Comparison of ENCODE assay signal across 8 mouse cellular contexts in the genomic region with DNA sequence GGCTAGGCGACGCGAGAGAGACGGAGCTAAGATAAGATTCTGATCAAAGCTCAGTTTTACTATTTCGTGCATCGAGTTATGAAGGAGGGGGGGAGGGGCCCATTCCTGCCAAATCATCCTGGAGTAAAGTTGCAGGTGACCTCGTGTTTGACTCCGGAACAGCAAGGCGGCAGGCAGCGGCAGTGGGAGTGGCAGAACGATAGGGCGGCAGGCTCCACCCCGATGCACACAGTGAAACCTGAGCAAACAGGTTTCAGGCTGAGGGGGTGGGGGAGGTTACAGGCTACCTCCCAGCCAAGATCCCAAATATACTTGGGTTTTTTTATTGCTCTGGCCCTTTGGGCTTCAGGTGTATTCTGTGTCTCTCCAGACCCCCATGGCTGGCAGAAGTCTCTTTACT. TPM values are rescaled to one million over a fixed set of nuclear protein-coding genes. Genes with fewer than 3 reads are reported as not detected.
DNase-seq lines count a peak whose midpoint lies in the region; ATAC-seq and TF ChIP-seq lines count a peak whose summit lies in the region.

No protein-coding gene starts in this region.

- peaks cover 40% of the 10 kb centered on the region for H3K4me1 ChIP-seq in heart, embryonic 15.5 days (replicated peaks)
- peaks cover 25% of the 10 kb centered on the region for H3K4me1 ChIP-seq in intestine, embryonic 16.5 days (ENCODE audit: control insufficient read depth, insufficient read depth, low read length)
- peaks cover 18% of the 10 kb centered on the region for H3K4me1 ChIP-seq in liver, adult 2 months (ENCODE audit: control insufficient read depth, insufficient read depth, low read length)

- no peak for DNase-seq in heart, postnatal 4 days
- peak; percentile 45 for DNase-seq in ZHBTc4 (ENCODE audit: low read depth, low spot score)
- DNase-seq in liver, adult 2 months (ENCODE audit: extremely low read depth, low read depth, low spot score) = peak; percentile 67
- DNase-seq in spleen, adult 18-20 months = no peak
- no peak for DNase-seq in layer of hippocampus, adult 18-20 months (ENCODE audit: low spot score in 2 of 2)
- no peak for DNase-seq in c-Kit-positive CD71-positive TER-119-positive erythroid progenitor cells, embryonic 14.5 days (ENCODE audit: low spot score)

- peak overlapping the region; percentile 17; the same call in 1 of the 2 replicates for H3K4me3 ChIP-seq in heart, embryonic 15.5 days
- no peak overlapping the region for H3K4me3 ChIP-seq in intestine, embryonic 16.5 days (ENCODE audit: low read length)
- no peak overlapping the region for H3K4me3 ChIP-seq in liver, adult 2 months (ENCODE audit: insufficient read depth, low read depth, low read length)

- no peak for ATAC-seq in heart, embryonic 15.5 days (replicated peaks; ENCODE audit: insufficient number of reproducible peaks, insufficient read depth, low FRiP score, low read depth)
- ATAC-seq in intestine, embryonic 16.5 days = peak; percentile 77

- no peaks in the 10 kb centered on the region for H3K27me3 ChIP-seq in heart, embryonic 15.5 days
- no peaks in the 10 kb centered on the region for H3K27me3 ChIP-seq in intestine, embryonic 16.5 days (replicated peaks; ENCODE audit: control insufficient read depth, insufficient read depth, low read length)
- no peaks in the 10 kb centered on the region for H3K27me3 ChIP-seq in liver, adult 2 months (ENCODE audit: control insufficient read depth, insufficient read depth, low read length)

- WGBS in heart, embryonic 15.5 days = 16% methylated on average over 13 of the region's 13 CpGs
- 18% methylated on average over 13 of the region's 13 CpGs for WGBS in intestine, embryonic 16.5 days
- 28% methylated on average over 13 of the region's 13 CpGs for WGBS in liver, adult 2 months

- TF ChIP-seq POLR2A in liver, adult 2 months (IDR thresholded peaks at IDR 0.05; ENCODE audit: extremely low read depth, insufficient read depth, low read length) = no peak

- H3K79me2 ChIP-seq in liver, adult 2 months (ENCODE audit: control insufficient read depth, insufficient read depth, low read length) = peaks cover 14% of the 10 kb centered on the region; the same call in 1 of the 2 replicates

- H3K9me3 ChIP-seq in heart, embryonic 15.5 days (replicated peaks) = no peaks in the 10 kb centered on the region
- H3K9me3 ChIP-seq in intestine, embryonic 16.5 days (ENCODE audit: control insufficient read depth, low read length) = no peaks in the 10 kb centered on the region

- no peak overlapping the region for H3K27ac ChIP-seq in heart, embryonic 15.5 days
- H3K27ac ChIP-seq in intestine, embryonic 16.5 days (ENCODE audit: low read length) = peak overlapping the region; percentile 48; the same call in 1 of the 2 replicates
- H3K27ac ChIP-seq in liver, adult 2 months (replicated peaks; ENCODE audit: insufficient read depth, low read depth, low read length) = 0 out of 2 replicates have a peak overlapping the region, but pooled peaks have one; percentile 48

- peak overlapping the region; percentile 53 for H3K4me2 ChIP-seq in heart, embryonic 15.5 days
- peak overlapping the region; percentile 29 for H3K4me2 ChIP-seq in intestine, embryonic 16.5 days (ENCODE audit: low read depth, low read length)

- TF ChIP-seq CTCF in liver, adult 2 months (IDR thresholded peaks at IDR 0.05; ENCODE audit: low read depth, low read length) = no peak

- no peak overlapping the region for H3K9ac ChIP-seq in heart, embryonic 15.5 days
- H3K9ac ChIP-seq in intestine, embryonic 16.5 days (ENCODE audit: low read depth, low read length) = no peak overlapping the region; the same call in 1 of the 2 replicates
- H3K9ac ChIP-seq in liver, adult 2 months (ENCODE audit: low read depth, low read length) = no peak overlapping the region

- peaks cover 11% of the 10 kb centered on the region for H3K36me3 ChIP-seq in heart, embryonic 15.5 days
- H3K36me3 ChIP-seq in intestine, embryonic 16.5 days (ENCODE audit: control insufficient read depth, insufficient read depth, low read length) = no peaks in the 10 kb centered on the region
- no peaks in the 10 kb centered on the region for H3K36me3 ChIP-seq in liver, adult 2 months (ENCODE audit: control insufficient read depth, insufficient read depth, low read length)

RNA-seq across cellular contexts. Expression of gene Limd1, which starts 18.2 kb away (rescaled TPM):
- 50.3 and 56.1 TPM in 2 replicates for polyA plus RNA-seq in heart, embryonic 15.5 days (2015; fragmentation: Nextera tagmentation; extraction: Ambion mirVana)
- 10 to 100 TPM; 49.1 to 53.5 TPM for total RNA-seq in heart, postnatal 4 days (2021)
- polyA plus RNA-seq in intestine, embryonic 16.5 days (2015; fragmentation: Nextera tagmentation; extraction: Ambion mirVana) = 51.5 and 55.7 TPM in 2 replicates
- 19.7 and 22.2 TPM in 2 replicates for total RNA-seq in liver, adult 2 months (2014; rRNA removed)
- 15.9 and 24.6 TPM in 2 replicates for polyA plus RNA-seq in liver, adult 2 months (2012; rRNA removed)
- 1 to 10 TPM; 6.9 to 7.8 TPM for total RNA-seq in layer of hippocampus, adult 18-20 months (2021)

RNA-seq across cellular contexts. Expression of gene Sacm1l, which starts 32.9 kb away (rescaled TPM):
- polyA plus RNA-seq in heart, embryonic 15.5 days (2015; fragmentation: Nextera tagmentation; extraction: Ambion mirVana) = 43.9 and 45.3 TPM in 2 replicates
- total RNA-seq in heart, postnatal 4 days (2021) = 10 to 100 TPM; 44.6 to 47.0 TPM
- 74.4 and 87.4 TPM in 2 replicates for polyA plus RNA-seq in intestine, embryonic 16.5 days (2015; fragmentation: Nextera tagmentation; extraction: Ambion mirVana)
- total RNA-seq in liver, adult 2 months (2014; rRNA removed) = 62.3 and 74.3 TPM in 2 replicates
- 7.7 and 9.4 TPM in 2 replicates for polyA plus RNA-seq in liver, adult 2 months (2012; rRNA removed)
- total RNA-seq in layer of hippocampus, adult 18-20 months (2021) = 10 to 100 TPM; 61.8 to 62.3 TPM

Comparison
In these comparisons a context has a peak if more than half of its experiments do, and no peak if none do; other contexts are left out.
1. DNase-seq: peak in ZHBTc4 (single experiment) and liver, adult 2 months (single experiment); none in heart, postnatal 4 days (single experiment), spleen, adult 18-20 months (0 of 2), layer of hippocampus, adult 18-20 months (0 of 2) and c-Kit-positive CD71-positive TER-119-positive erythroid progenitor cells, embryonic 14.5 days (single experiment).